Mouse (Mus musculus): ENCODE measurements around the gene Rnf20. TPM values are rescaled to one million over a fixed set of nuclear protein-coding genes. Genes with fewer than 3 reads are reported as not detected.

Rnf20 gene
- polyA plus RNA-seq, 1 experiment from 2014 or later, result 78.7 TPM

GRCm38 (mm10) chr4:49632139-49632481 lies 304 bp downstream of the Rnf20 start:
- H3K9ac ChIP-seq (ENCODE audit: low read length), result peak overlapping the region; percentile 84
- H3K9me3 ChIP-seq (ENCODE audit: control insufficient read depth, low read length), result no peaks in the 10 kb centered on the region
- H3K36me3 ChIP-seq (ENCODE audit: control insufficient read depth, insufficient read depth, low read length), result no peaks in the 10 kb centered on the region
- peak overlapping the region; percentile 81 for H3K4me3 ChIP-seq (ENCODE audit: low read depth, low read length)
- WGBS, result under 1% methylated on average over 30 of the region's 30 CpGs
- ATAC-seq (ENCODE audit: low FRiP score) (no peak; the same call in 1 of the 2 replicates), DNase-seq (ENCODE audit: low spot score, missing footprints) (no peak)
- H3K4me2 ChIP-seq, result peak overlapping the region; percentile 82
- H3K27ac ChIP-seq (ENCODE audit: low read depth, low read length), result peak overlapping the region; percentile 61
- H3K27me3 ChIP-seq (ENCODE audit: control insufficient read depth, insufficient read depth, low read length), result no peaks in the 10 kb centered on the region
- H3K4me1 ChIP-seq (ENCODE audit: control insufficient read depth, insufficient read depth, low read length), result no peaks in the 10 kb centered on the region; the same call in 1 of the 2 replicates

- DNase-seq (ENCODE audit: low spot score, missing footprints), result no peak
- Histone ChIP-seq H3K4me2 (no peak overlapping the region), H3K9me3 (ENCODE audit: control insufficient read depth, low read length) (no peaks in the 10 kb centered on the region), H3K27ac (ENCODE audit: low read depth, low read length) (no peak overlapping the region), H3K36me3 (ENCODE audit: control insufficient read depth, insufficient read depth, low read length) (peaks cover 6% of the 10 kb centered on the region; the same call in 1 of the 2 replicates), H3K9ac (ENCODE audit: low read length) (no peak overlapping the region), H3K4me1 (ENCODE audit: control insufficient read depth, insufficient read depth, low read length) (no peaks in the 10 kb centered on the region), H3K27me3 (ENCODE audit: control insufficient read depth, insufficient read depth, low read length) (no peaks in the 10 kb centered on the region), H3K4me3 (ENCODE audit: low read depth, low read length) (no peak overlapping the region)
- no peak for ATAC-seq (ENCODE audit: low FRiP score)
- WGBS, result 94% methylated on average over 11 of the region's 11 CpGs
Observed at GRCm38 (mm10) chr4:49637821-49638220, 6.0 kb downstream of the Rnf20 start.

GRCm38 (mm10) chr4:49639913-49640312 lies 8.1 kb downstream of the Rnf20 start:
- H3K27ac ChIP-seq (ENCODE audit: low read depth, low read length), result no peak overlapping the region
- no peaks in the 10 kb centered on the region for H3K4me1 ChIP-seq (ENCODE audit: control insufficient read depth, insufficient read depth, low read length)
- no peak overlapping the region for H3K9ac ChIP-seq (ENCODE audit: low read length)
- H3K27me3 ChIP-seq (ENCODE audit: control insufficient read depth, insufficient read depth, low read length), result no peaks in the 10 kb centered on the region
- 73% methylated on average over 2 of the region's 2 CpGs for WGBS
- H3K4me2 ChIP-seq, result no peak overlapping the region
- DNase-seq (ENCODE audit: low spot score, missing footprints), result no peak
- ATAC-seq (ENCODE audit: low FRiP score), result no peak
- peaks cover 8% of the 10 kb centered on the region; the same call in 1 of the 2 replicates for H3K36me3 ChIP-seq (ENCODE audit: control insufficient read depth, insufficient read depth, low read length)
- no peak overlapping the region for H3K4me3 ChIP-seq (ENCODE audit: low read depth, low read length)
- no peaks in the 10 kb centered on the region for H3K9me3 ChIP-seq (ENCODE audit: control insufficient read depth, low read length)

- Histone ChIP-seq H3K4me2 (no peak overlapping the region), H3K27me3 (ENCODE audit: control insufficient read depth, insufficient read depth, low read length) (no peaks in the 10 kb centered on the region), H3K36me3 (ENCODE audit: control insufficient read depth, insufficient read depth, low read length) (peaks cover 6% of the 10 kb centered on the region; the same call in 1 of the 2 replicates), H3K4me3 (ENCODE audit: low read depth, low read length) (no peak overlapping the region), H3K9ac (ENCODE audit: low read length) (no peak overlapping the region), H3K9me3 (ENCODE audit: control insufficient read depth, low read length) (no peaks in the 10 kb centered on the region), H3K4me1 (ENCODE audit: control insufficient read depth, insufficient read depth, low read length) (no peaks in the 10 kb centered on the region), H3K27ac (ENCODE audit: low read depth, low read length) (no peak overlapping the region)
- no peak for DNase-seq (ENCODE audit: low spot score, missing footprints)
- no peak for ATAC-seq (ENCODE audit: low FRiP score)
- 97% methylated on average over 1 of the region's 1 CpGs for WGBS
Observed at GRCm38 (mm10) chr4:49659421-49659820, 27.6 kb downstream of the Rnf20 start.

GRCm38 (mm10) chr4:49661664-49662063 lies 29.9 kb downstream of the Rnf20 start:
- no peak overlapping the region for H3K4me2 ChIP-seq
- H3K36me3 ChIP-seq (ENCODE audit: control insufficient read depth, insufficient read depth, low read length), result peaks cover 3% of the 10 kb centered on the region; the same call in 1 of the 2 replicates
- H3K4me3 ChIP-seq (ENCODE audit: low read depth, low read length), result no peak overlapping the region
- DNase-seq (ENCODE audit: low spot score, missing footprints) (no peak), ATAC-seq (ENCODE audit: low FRiP score) (no peak)
- no peaks in the 10 kb centered on the region for H3K4me1 ChIP-seq (ENCODE audit: control insufficient read depth, insufficient read depth, low read length)
- no peak overlapping the region for H3K27ac ChIP-seq (ENCODE audit: low read depth, low read length)
- no peaks in the 10 kb centered on the region for H3K27me3 ChIP-seq (ENCODE audit: control insufficient read depth, insufficient read depth, low read length)
- H3K9ac ChIP-seq (ENCODE audit: low read length), result no peak overlapping the region
- WGBS, result 94% methylated on average over 9 of the region's 9 CpGs
- no peaks in the 10 kb centered on the region for H3K9me3 ChIP-seq (ENCODE audit: control insufficient read depth, low read length)

- WGBS, result 87% methylated on average over 4 of the region's 4 CpGs
- Histone ChIP-seq H3K9me3 (ENCODE audit: control insufficient read depth, low read length) (no peaks in the 10 kb centered on the region), H3K4me3 (ENCODE audit: low read depth, low read length) (no peak overlapping the region), H3K27ac (ENCODE audit: low read depth, low read length) (no peak overlapping the region), H3K9ac (ENCODE audit: low read length) (no peak overlapping the region), H3K36me3 (ENCODE audit: control insufficient read depth, insufficient read depth, low read length) (peaks cover 2% of the 10 kb centered on the region; the same call in 1 of the 2 replicates), H3K27me3 (ENCODE audit: control insufficient read depth, insufficient read depth, low read length) (no peaks in the 10 kb centered on the region), H3K4me1 (ENCODE audit: control insufficient read depth, insufficient read depth, low read length) (no peaks in the 10 kb centered on the region), H3K4me2 (no peak overlapping the region)
- ATAC-seq (ENCODE audit: low FRiP score) (no peak), DNase-seq (ENCODE audit: low spot score, missing footprints) (no peak)
Observed at GRCm38 (mm10) chr4:49662231-49662630, 30.4 kb downstream of the Rnf20 start.

GRCm38 (mm10) chr4:49664850-49665249 lies 33.0 kb downstream of the Rnf20 start:
- Histone ChIP-seq H3K4me3 (ENCODE audit: low read depth, low read length) (no peak overlapping the region), H3K27me3 (ENCODE audit: control insufficient read depth, insufficient read depth, low read length) (no peaks in the 10 kb centered on the region), H3K27ac (ENCODE audit: low read depth, low read length) (no peak overlapping the region), H3K4me1 (ENCODE audit: control insufficient read depth, insufficient read depth, low read length) (no peaks in the 10 kb centered on the region), H3K9me3 (ENCODE audit: control insufficient read depth, low read length) (no peaks in the 10 kb centered on the region), H3K36me3 (ENCODE audit: control insufficient read depth, insufficient read depth, low read length) (no peaks in the 10 kb centered on the region), H3K4me2 (no peak overlapping the region), H3K9ac (ENCODE audit: low read length) (no peak overlapping the region)
- no peak for ATAC-seq (ENCODE audit: low FRiP score)
- DNase-seq (ENCODE audit: low spot score, missing footprints), result no peak
- 87% methylated on average over 5 of the region's 5 CpGs for WGBS

- Histone ChIP-seq H3K9ac (ENCODE audit: low read length) (no peak overlapping the region), H3K36me3 (ENCODE audit: control insufficient read depth, insufficient read depth, low read length) (no peaks in the 10 kb centered on the region), H3K27ac (ENCODE audit: low read depth, low read length) (no peak overlapping the region), H3K4me3 (ENCODE audit: low read depth, low read length) (no peak overlapping the region), H3K27me3 (ENCODE audit: control insufficient read depth, insufficient read depth, low read length) (no peaks in the 10 kb centered on the region), H3K4me2 (no peak overlapping the region), H3K9me3 (ENCODE audit: control insufficient read depth, low read length) (no peaks in the 10 kb centered on the region), H3K4me1 (ENCODE audit: control insufficient read depth, insufficient read depth, low read length) (no peaks in the 10 kb centered on the region)
- WGBS, result 91% methylated on average over 6 of the region's 6 CpGs
- ATAC-seq (ENCODE audit: low FRiP score) (no peak), DNase-seq (ENCODE audit: low spot score, missing footprints) (no peak)
Observed at GRCm38 (mm10) chr4:49676071-49676470, 44.3 kb downstream of the Rnf20 start.

GRCm38 (mm10) chr4:49676790-49677189 lies 45.0 kb downstream of the Rnf20 start:
- no peak overlapping the region for H3K9ac ChIP-seq (ENCODE audit: low read length)
- H3K27me3 ChIP-seq (ENCODE audit: control insufficient read depth, insufficient read depth, low read length), result no peaks in the 10 kb centered on the region
- no peak overlapping the region for H3K27ac ChIP-seq (ENCODE audit: low read depth, low read length)
- H3K36me3 ChIP-seq (ENCODE audit: control insufficient read depth, insufficient read depth, low read length), result no peaks in the 10 kb centered on the region
- DNase-seq (ENCODE audit: low spot score, missing footprints) (no peak), ATAC-seq (ENCODE audit: low FRiP score) (no peak)
- no peak overlapping the region for H3K4me3 ChIP-seq (ENCODE audit: low read depth, low read length)
- 80% methylated on average over 7 of the region's 7 CpGs for WGBS
- H3K9me3 ChIP-seq (ENCODE audit: control insufficient read depth, low read length), result no peaks in the 10 kb centered on the region
- H3K4me2 ChIP-seq, result no peak overlapping the region
- H3K4me1 ChIP-seq (ENCODE audit: control insufficient read depth, insufficient read depth, low read length), result no peaks in the 10 kb centered on the region
